8 mouse cellular contexts compared by ENCODE assay signal in genomic region chr4:135297931-135298546, GRCm38 (mm10). TPM values are rescaled to one million over a fixed set of nuclear protein-coding genes. Genes with fewer than 3 reads are reported as not detected.
DNase-seq lines count a peak whose midpoint lies in the region; ATAC-seq lines count a peak whose summit lies in the region.

No protein-coding gene starts in this region.

- no peak overlapping the region for H3K9ac ChIP-seq in embryonic facial prominence, embryonic 15.5 days
- no peak overlapping the region for H3K9ac ChIP-seq in neural tube, embryonic 15.5 days (replicated peaks)

- intact Hi-C loops in left cerebral cortex, postnatal 4 days (cut with DNase I) = no loop called here

- ATAC-seq in embryonic facial prominence, embryonic 15.5 days (ENCODE audit: insufficient number of reproducible peaks, low FRiP score, low TSS enrichment, low read depth) = peak; percentile 71
- ATAC-seq in neural tube, embryonic 15.5 days (ENCODE audit: low FRiP score) = peak; percentile 74

- H3K36me3 ChIP-seq in embryonic facial prominence, embryonic 15.5 days = no peaks in the 10 kb centered on the region
- no peaks in the 10 kb centered on the region for H3K36me3 ChIP-seq in hindbrain, embryonic 10.5 days
- no peaks in the 10 kb centered on the region for H3K36me3 ChIP-seq in neural tube, embryonic 15.5 days

- 45% methylated on average over 15 of the region's 15 CpGs for WGBS in embryonic facial prominence, embryonic 15.5 days
- 75% methylated on average over 15 of the region's 15 CpGs for WGBS in hindbrain, embryonic 10.5 days
- 60% methylated on average over 15 of the region's 15 CpGs for WGBS in neural tube, embryonic 15.5 days

- no peaks in the 10 kb centered on the region for H3K27me3 ChIP-seq in embryonic facial prominence, embryonic 15.5 days
- no peaks in the 10 kb centered on the region for H3K27me3 ChIP-seq in hindbrain, embryonic 10.5 days (ENCODE audit: insufficient read depth, poor library complexity, severe bottlenecking)
- H3K27me3 ChIP-seq in neural tube, embryonic 15.5 days (replicated peaks) = no peaks in the 10 kb centered on the region

- H3K9me3 ChIP-seq in embryonic facial prominence, embryonic 15.5 days (replicated peaks) = no peaks in the 10 kb centered on the region
- H3K9me3 ChIP-seq in hindbrain, embryonic 10.5 days = no peaks in the 10 kb centered on the region
- no peaks in the 10 kb centered on the region for H3K9me3 ChIP-seq in neural tube, embryonic 15.5 days (replicated peaks)

- H3K4me1 ChIP-seq in embryonic facial prominence, embryonic 15.5 days = peaks cover 21% of the 10 kb centered on the region
- H3K4me1 ChIP-seq in hindbrain, embryonic 10.5 days (replicated peaks) = peaks cover 12% of the 10 kb centered on the region
- H3K4me1 ChIP-seq in neural tube, embryonic 15.5 days = peaks cover 4% of the 10 kb centered on the region; the same call in 1 of the 2 replicates

- peak; percentile 92 for DNase-seq in retina, postnatal 1 day
- DNase-seq in retina, embryonic 14.5 days (ENCODE audit: low spot score) = no peak
- DNase-seq in hindbrain, embryonic 10.5 days (ENCODE audit: low spot score) = no peak
- peak; percentile 83 for DNase-seq in left cerebral cortex, postnatal 4 days
- no peak for DNase-seq in kidney, postnatal 36 days
- no peak for DNase-seq in yolk sac, embryonic 10.5 days (ENCODE audit: low spot score)

- 0 out of 2 replicates have a peak overlapping the region, but pooled peaks have one; percentile 10 for H3K4me2 ChIP-seq in embryonic facial prominence, embryonic 15.5 days (replicated peaks)
- peak overlapping the region; percentile 35 for H3K4me2 ChIP-seq in neural tube, embryonic 15.5 days

- H3K27ac ChIP-seq in embryonic facial prominence, embryonic 15.5 days (replicated peaks) = peak overlapping the region; percentile 73
- H3K27ac ChIP-seq in hindbrain, embryonic 10.5 days = peak overlapping the region; percentile 19
- peak overlapping the region; percentile 52 for H3K27ac ChIP-seq in neural tube, embryonic 15.5 days (replicated peaks)

- no peak overlapping the region for H3K4me3 ChIP-seq in embryonic facial prominence, embryonic 15.5 days (replicated peaks)
- no peak overlapping the region for H3K4me3 ChIP-seq in hindbrain, embryonic 10.5 days
- H3K4me3 ChIP-seq in neural tube, embryonic 15.5 days (replicated peaks) = no peak overlapping the region

RNA-seq across cellular contexts. Expression of gene Clic4, which starts 25.4 kb away (rescaled TPM):
- polyA plus RNA-seq in embryonic facial prominence, embryonic 15.5 days (2015; fragmentation: Nextera tagmentation; extraction: Ambion mirVana) = 111 and 113 TPM in 2 replicates
- polyA plus RNA-seq in hindbrain, embryonic 10.5 days (2016; fragmentation: Nextera tagmentation; extraction: Ambion mirVana) = 184 and 220 TPM in 2 replicates
- total RNA-seq in left cerebral cortex, postnatal 4 days (2021) = 10 to 100 TPM; 27.6 to 27.8 TPM
- polyA plus RNA-seq in neural tube, embryonic 15.5 days (2015; fragmentation: Nextera tagmentation; extraction: Ambion mirVana) = 45.3 and 62.7 TPM in 2 replicates

RNA-seq across cellular contexts. Expression of gene Srrm1, which starts 55.1 kb away (rescaled TPM):
- polyA plus RNA-seq in embryonic facial prominence, embryonic 15.5 days (2015; fragmentation: Nextera tagmentation; extraction: Ambion mirVana) = 202 and 213 TPM in 2 replicates
- polyA plus RNA-seq in hindbrain, embryonic 10.5 days (2016; fragmentation: Nextera tagmentation; extraction: Ambion mirVana) = 219 and 225 TPM in 2 replicates
- total RNA-seq in left cerebral cortex, postnatal 4 days (2021) = 100 to 1,000 TPM; 162 to 169 TPM
- polyA plus RNA-seq in neural tube, embryonic 15.5 days (2015; fragmentation: Nextera tagmentation; extraction: Ambion mirVana) = 174 and 181 TPM in 2 replicates

Comparison
In these comparisons a context has a peak if more than half of its experiments do, and no peak if none do; other contexts are left out.
1. DNase-seq: peak in retina, postnatal 1 day (single experiment) and left cerebral cortex, postnatal 4 days (single experiment); none in retina, embryonic 14.5 days (single experiment), hindbrain, embryonic 10.5 days (single experiment), kidney, postnatal 36 days (0 of 2) and yolk sac, embryonic 10.5 days (single experiment).
2. H3K27ac ChIP-seq: peak in every context shown above with its lines; median percentile 73 in embryonic facial prominence, embryonic 15.5 days; 52 in neural tube, embryonic 15.5 days; 19 in hindbrain, embryonic 10.5 days.